Mouse (Mus musculus): ENCODE data around the gene Acat2.

GRCm38 (mm10) chr17:12942459-12943162 is 17.9 kb downstream of the Acat2 start:
- TF ChIP-seq CTCF (IDR thresholded peaks at IDR 0.05; ENCODE audit: low read depth) (no peak), EP300 (IDR thresholded peaks at IDR 0.05; ENCODE audit: low read depth) (no peak)
